Mouse (Mus musculus) urinary bladder, postnatal 10 days (tissue): ENCODE results near the gene Mrpl33.
"Not testable (repeated sequence)": the region's sequence is repeated elsewhere in the genome, so short reads cannot be mapped to it uniquely, and the experiment has no call there.

Experiments
- DNase-seq: peaks from one replicate; pipeline ENCODE4 v3.0.0; 2022; ENCODE audit warnings: low spot score

The Mrpl33 gene

DNA sequence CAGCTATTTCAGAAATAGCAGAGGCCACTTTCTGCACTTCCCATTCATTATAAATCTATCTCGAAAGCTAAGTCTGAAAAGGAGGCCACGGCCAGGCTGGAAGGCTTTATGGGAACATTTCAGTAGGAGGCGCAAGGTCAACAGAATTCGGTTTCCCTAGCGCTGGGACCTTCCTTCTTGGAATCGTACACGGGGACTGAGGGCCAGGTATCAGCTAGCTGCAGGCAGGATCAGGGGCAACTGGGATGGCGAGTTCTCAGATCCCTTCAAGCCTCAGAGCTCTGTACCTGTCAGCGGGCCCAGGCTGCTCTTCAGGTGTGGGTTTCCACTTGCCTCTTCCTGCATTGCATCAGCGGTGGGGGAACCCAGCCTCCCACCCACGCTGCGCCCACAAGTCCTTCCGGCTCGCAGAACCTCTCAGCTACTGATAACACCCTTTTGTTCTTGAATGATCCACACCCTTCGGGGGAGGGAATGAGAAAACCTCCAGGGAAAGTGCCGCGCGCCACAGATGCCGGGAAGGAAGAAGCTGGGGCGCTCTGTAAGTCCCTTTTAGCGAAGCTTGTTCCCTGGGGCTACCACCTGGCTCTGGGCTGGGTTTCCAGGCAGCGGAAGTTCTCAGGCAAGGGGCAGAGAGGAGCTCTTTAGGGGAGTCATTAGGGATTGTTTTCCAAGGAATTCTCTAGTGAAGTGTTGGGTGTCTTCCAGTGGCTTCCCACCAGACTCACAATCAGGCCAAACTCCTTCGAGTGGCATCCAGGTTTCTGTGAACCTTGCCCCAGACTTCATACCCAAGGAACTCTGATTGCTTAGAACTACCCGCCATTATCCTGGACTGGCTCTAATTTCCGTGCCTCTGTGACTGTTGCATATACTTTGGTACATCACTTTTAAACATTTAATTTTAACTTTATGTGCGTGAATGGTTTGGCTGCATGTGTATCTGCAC lies at the start of gene Mrpl33:
TSS of gene Mrpl33 (plus strand) at position 455 of the 949 bp plus-strand sequence.
- no peak for DNase-seq

DNA sequence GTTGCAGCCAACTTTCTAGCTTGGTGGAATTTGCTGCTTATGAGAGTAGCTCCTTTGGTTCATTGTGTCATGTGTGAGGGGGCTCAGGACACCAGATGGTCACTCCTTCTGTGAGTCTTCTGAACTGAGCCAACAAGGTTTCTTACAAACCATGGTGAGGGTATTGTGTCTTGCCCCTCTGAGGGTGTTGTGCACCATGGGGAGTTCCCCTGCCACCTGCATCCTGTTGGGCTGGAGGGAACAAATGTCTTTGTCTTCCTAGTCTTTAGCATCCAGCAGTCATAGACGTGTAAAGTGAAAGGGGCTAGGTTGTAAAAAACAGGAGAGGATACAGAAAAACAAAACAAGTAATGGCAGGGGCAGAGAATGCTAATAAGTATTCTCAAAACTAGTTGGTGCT lies 37.3 kb upstream of the Mrpl33 start:
- DNase-seq: no peak

DNA sequence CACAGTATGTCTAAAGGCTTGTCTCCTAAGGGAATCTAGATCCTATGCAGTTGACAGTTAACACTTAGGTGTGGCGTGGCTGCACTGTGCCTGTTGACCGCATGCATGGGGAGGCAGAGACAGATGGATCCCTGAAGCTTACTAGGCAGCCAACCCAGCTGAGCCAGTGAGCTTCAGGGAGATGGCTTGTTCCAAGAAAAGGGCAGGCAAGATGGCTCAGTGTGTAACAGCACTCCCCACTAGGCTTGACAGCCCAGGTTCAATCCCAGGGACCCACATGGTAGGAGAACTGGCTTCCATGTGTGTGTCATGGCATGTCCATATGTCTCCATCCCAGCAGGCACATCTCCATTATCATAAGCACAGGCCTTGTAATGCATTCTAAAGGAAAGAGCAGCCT lies 36.4 kb upstream of the Mrpl33 start:
- no peak for DNase-seq

DNA sequence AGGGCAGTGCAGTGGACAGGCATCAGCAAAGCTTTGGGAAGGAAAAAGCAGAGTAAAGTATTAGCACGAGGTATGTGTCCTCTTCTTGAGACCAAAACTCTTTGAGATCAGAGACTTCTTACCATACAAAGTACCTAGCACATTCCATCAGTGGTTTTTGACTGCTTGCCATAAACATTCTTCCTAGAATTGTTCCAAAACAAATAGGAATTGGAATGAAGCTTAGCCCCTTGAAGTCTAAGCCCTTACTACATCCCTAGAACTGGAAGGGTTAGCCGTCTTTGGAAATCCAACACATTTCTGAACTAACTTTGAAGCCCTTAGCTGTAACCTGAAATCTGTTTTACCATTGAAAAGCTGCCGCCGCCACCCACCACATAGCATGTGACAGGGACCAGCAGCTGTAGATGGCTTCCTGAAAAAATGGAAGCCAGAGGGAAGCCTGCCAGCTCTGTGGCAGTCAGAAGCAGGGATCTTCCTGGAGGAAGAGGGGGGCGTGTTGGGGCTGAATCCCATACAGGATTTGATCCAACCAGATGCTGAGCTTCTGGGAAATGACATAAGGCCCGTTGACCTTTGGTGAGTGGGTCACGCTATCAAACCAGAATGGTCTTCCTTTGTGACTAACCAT lies 34.6 kb upstream of the Mrpl33 start:
- DNase-seq: no peak

- DNase-seq: peak; percentile 51
These were observed 33.2 kb upstream of the Mrpl33 start for GRCm38 (mm10) chr5:31563496-31563895.

DNA sequence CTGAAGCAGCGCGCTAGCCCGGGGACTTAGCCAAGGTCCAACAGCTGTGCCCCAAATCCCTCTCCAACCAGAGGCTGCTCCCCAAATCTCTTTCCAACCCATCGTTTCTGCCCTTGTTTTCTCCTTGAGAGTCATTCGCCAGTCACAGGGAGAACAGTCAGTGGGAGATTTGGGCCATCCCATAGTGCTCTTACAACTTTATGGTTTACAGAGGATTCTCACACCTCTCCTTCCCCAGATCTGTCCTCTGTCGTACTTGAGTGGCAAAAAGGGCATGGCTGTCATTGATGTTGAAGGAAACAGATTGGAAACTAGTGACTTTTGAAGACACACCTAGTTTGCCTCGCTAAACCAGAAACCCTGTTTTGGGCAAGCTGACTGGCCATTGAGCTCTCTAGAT lies 32.8 kb upstream of the Mrpl33 start:
- no peak for DNase-seq

DNA sequence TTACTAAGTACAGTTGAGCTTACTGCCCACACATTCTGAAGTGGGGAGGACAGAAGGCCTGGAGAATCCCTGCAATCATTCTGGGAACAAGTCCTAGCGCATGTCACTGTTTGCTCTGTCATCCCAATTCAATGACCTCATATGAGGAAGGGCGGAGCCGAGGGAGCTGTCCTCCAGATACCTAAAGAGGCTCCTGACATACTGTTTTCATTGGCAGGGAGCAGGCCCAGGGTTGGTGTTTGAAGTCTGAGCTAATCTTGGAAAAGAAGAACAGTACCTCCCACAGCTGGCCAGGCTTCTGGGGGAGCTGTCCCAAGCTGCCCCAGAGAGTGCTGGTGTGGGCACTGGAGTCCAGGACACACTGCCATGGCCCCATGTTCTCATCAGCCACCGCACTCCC lies 31.8 kb upstream of the Mrpl33 start:
- DNase-seq: no peak

GRCm38 (mm10) chr5:31566026-31566425 lies 30.7 kb upstream of the Mrpl33 start:
- no peak for DNase-seq

DNA sequence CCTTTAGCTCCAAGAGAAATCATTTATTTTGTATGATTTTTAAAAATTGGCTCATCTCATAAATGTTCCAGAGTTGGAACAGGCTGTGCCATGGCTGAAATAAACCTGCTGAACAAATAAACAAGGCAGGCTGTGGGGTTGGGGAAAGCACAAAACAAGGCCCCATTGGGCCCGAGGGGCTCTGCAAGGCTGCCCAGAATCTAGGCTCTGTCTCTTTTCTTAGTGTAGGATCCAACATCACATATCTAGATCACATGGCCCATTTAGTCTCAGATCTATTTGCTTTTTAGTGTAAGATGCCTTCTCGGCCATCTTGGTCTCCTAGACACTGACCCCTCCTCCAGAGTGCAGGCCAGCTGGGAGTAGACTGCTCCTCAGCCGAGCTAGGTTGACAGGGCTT lies 30.3 kb upstream of the Mrpl33 start:
- no peak for DNase-seq

GRCm38 (mm10) chr5:31567951-31568657 lies 28.6 kb upstream of the Mrpl33 start:
- no peak for DNase-seq

DNA sequence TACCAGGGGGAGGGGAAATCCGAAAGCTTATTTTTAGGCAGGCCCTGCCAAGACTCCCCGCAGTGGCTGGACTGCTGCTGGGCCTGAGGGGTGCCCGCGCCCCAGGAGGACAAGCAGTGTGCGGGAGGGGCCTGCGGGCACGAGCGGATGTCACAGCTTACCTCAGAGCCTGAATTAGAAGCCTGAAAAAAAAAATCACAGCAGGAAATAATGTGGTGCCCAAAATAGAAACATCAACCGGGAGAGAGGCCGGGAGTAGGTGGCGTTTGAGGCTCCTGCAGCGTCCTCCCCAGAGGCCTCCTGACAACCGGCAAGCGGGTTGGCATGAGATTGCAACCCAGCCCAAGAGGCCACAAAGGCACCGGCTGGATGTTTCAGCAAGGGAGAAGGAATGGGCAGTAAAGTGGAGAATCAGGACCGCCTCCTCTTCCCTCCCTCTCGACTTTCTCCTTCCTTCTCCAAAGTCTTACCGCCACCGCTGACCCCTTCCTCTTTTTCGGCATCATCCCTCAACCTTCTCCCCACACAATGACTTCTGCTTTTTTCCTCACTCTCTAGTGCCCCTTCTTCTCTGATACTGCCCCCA lies 25.6 kb upstream of the Mrpl33 start:
- no peak for DNase-seq

DNA sequence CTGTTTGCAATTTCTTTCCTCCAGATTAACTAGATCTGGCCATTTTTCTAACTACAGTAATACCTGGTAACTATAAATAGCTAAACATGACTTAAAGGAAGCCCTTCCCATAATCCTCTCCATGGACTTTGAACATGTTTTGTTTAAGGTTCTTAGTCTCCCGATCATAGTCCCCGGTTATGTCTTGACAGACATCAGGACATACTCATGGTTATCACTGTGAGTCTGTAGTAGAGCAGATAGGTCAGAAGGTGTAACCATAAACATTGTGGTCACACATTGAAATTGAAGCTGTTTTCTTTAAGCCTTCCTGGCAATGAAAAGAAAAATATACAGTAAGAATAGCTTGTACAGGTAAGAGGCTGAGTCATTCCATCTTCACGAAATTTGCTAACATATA lies 23.0 kb upstream of the Mrpl33 start:
- no peak for DNase-seq

- no peak for DNase-seq
These were observed 20.2 kb upstream of the Mrpl33 start for GRCm38 (mm10) chr5:31576539-31576975.

DNA sequence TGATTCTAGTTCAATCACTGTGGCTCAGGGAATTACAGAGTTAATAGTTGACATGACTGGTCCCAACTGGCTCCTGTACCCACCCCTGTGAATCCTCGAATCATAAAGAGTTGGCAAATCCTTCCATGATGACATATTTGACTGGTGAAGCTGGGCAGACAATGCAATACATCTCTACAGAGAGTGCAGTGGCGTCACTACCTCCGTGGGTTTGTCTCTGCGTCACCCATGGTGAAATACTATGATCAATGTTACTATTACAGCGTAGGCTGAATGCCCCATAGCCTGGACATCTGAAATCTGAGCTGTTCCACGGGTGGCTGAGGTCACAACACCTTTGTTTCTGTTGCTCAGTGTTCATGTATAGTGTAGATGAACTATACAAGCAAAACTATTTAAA lies 15.5 kb upstream of the Mrpl33 start:
- no peak for DNase-seq

DNA sequence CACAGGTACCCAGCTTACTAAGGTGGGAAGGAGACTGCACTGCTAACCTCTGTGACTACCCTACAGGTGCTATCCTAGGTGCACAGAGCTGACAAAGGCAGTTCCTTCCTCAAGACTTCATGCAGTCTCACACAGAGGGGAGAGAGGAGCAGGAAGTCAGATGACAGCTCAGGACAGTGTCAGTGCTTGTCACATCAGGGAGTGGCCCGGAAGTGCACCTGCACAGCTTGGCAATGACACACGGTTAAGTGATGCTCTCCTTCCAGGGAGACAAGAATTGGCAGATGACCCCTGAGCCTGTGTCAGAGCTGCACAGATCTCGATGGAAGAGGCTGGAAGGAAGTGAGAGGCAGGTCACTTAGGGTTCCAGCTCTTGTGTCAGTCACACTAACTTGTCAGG lies 14.8 kb upstream of the Mrpl33 start:
- DNase-seq: no peak

GRCm38 (mm10) chr5:31583261-31583660 lies 13.5 kb upstream of the Mrpl33 start:
- DNase-seq: no peak

- no peak for DNase-seq
These were observed 11.2 kb upstream of the Mrpl33 start for GRCm38 (mm10) chr5:31585526-31585925.

GRCm38 (mm10) chr5:31588016-31588415 lies 8.7 kb upstream of the Mrpl33 start:
- no peak for DNase-seq

DNA sequence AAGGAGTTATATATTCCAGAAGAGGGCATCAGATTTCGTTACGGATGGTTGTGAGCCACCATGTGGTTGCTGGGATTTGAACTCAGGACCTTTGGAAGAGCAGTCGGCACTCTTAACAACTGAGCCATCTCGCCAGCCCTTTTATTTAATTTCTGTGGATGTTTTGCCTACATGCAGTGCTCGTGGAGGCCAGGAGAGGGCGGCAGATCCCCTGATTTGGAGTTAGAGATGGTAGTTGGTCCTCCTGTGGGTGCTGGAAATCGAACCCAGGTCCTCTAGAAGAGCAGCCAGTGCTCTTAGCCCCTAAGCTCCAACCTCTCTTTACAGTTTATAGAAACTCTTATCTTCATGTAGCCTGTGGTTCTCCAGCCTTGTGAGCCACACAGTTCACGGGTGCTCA lies 8.1 kb upstream of the Mrpl33 start:
- not testable (repeated sequence) for DNase-seq

- DNase-seq: no peak
These were observed 6.9 kb upstream of the Mrpl33 start for GRCm38 (mm10) chr5:31589711-31590319.

DNA sequence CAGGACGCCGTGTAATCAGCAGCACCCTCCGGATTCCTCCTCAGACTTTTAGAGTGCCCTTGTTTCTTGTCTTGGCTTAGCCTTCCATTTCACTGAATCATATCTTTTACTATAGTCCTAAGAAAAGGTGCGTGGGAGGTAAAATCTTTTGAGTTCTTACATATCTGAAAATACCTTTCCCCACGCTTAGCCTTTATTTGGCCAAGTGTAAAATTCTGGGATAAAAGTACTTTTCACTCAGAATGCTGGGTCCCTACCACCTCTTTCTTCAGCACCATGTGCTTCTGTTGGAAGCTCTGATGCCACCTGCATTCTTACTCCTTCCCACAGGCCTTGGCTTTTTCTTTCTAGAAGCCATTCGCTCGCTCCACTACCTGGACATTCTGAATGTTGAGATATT lies 5.6 kb upstream of the Mrpl33 start:
- DNase-seq: no peak

GRCm38 (mm10) chr5:31595868-31596267 lies 867 bp upstream of the Mrpl33 start:
- no peak for DNase-seq
